Mouse (Mus musculus): ENCODE data around the gene Ddhd1. TPM values are rescaled to one million over a fixed set of nuclear protein-coding genes. Genes with fewer than 3 reads are reported as not detected.

Ddhd1 gene
- polyA plus RNA-seq, 1 experiment = 20.6 TPM

DNA sequence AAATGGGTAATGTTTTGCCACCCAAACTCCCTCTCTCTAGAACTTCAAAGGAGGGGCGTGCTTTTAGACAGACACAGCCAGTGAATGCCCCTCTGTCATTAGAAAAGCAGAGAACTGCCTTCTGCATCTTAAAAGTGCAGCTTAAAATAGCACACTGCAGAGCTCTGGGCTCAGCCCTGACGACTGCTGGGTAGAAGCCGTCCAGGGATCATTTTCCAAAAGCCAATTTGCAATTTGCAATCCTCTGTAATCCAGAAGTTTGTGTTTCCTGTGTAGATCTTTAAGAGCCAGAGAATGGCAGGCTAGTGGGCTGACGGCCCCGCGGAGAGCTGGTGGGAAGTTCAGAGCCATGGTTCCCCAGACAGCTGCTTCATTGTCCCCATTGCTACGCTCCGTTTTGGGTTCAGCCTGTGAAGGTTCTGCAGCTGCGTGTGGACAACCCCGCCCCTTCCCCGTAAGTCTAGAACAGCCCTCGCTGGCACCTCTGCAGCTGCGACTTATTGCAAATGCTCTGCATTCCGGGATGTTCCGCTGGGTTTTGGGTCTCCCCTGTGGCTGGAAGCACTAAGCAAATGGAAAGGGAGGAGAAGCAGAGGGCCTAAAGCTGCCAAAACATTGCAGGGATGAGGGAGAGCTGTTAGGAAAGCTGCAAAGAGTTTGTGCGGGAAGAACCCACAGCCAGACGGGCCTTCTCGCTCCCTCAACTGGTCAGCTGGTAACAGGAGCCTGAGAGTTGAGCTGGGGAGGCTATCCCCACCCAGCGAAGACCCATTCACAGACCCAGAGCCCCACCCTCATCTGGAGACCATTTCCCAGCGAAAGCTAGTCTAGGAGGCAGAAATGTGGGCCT lies 92.5 kb downstream of the Ddhd1 start:
- 16% methylated on average over 20 of the region's 20 CpGs for WGBS
- no peak overlapping the region for H3K4me3 ChIP-seq (replicated peaks; ENCODE audit: extremely low read depth, low read depth, low read length)
- TF ChIP-seq CTCF (IDR thresholded peaks at IDR 0.05; ENCODE audit: insufficient read depth, low read length) (no peak), POLR2A (IDR thresholded peaks at IDR 0.05; ENCODE audit: borderline replicate concordance, extremely low read depth, low read depth, low read length) (no peak)
- peaks cover 3% of the 10 kb centered on the region; the same call in 1 of the 2 replicates for H3K4me1 ChIP-seq (ENCODE audit: control insufficient read depth, insufficient read depth, low read length)
- no peak for DNase-seq

DNA sequence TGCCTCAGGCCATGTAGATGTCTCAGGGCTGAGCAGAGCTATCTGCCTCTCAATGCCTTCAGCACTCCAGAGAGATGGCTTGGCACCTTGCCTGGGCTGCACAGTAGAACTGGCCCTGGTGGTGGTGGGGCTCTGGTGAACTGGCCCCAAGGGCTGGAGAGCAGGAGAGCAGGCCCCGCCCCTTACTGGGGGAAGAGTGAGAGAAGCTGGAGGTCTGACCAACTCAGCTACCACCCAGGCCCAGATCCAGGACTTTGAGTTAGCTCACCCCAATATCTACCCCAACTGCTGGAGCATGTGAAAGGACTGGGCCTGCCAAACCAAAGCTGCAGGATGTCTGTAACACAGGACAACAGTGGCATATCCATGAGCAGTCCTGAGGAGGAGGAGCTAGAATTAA lies 94.4 kb downstream of the Ddhd1 start:
- WGBS = 50% methylated on average over 1 of the region's 1 CpGs
- DNase-seq = no peak
- TF ChIP-seq POLR2A (IDR thresholded peaks at IDR 0.05; ENCODE audit: borderline replicate concordance, extremely low read depth, low read depth, low read length) = no peak
- Histone ChIP-seq H3K4me3 (replicated peaks; ENCODE audit: extremely low read depth, low read depth, low read length) (no peak overlapping the region), H3K4me1 (ENCODE audit: control insufficient read depth, insufficient read depth, low read length) (peaks cover 3% of the 10 kb centered on the region; the same call in 1 of the 2 replicates)

- TF ChIP-seq POLR2A (IDR thresholded peaks at IDR 0.05; ENCODE audit: borderline replicate concordance, extremely low read depth, low read depth, low read length) = no peak
- TF ChIP-seq CTCF (IDR thresholded peaks at IDR 0.05; ENCODE audit: insufficient read depth, low read length) = no peak
- H3K4me1 ChIP-seq (ENCODE audit: control insufficient read depth, insufficient read depth, low read length) = peaks cover 3% of the 10 kb centered on the region; the same call in 1 of the 2 replicates
- no peak overlapping the region for H3K4me3 ChIP-seq (replicated peaks; ENCODE audit: extremely low read depth, low read depth, low read length)
- DNase-seq = no peak
- WGBS = 54% methylated on average over 6 of the region's 6 CpGs
Measured at GRCm38 (mm10) chr14:45561681-45562080, 96.3 kb downstream of the Ddhd1 start.

DNA sequence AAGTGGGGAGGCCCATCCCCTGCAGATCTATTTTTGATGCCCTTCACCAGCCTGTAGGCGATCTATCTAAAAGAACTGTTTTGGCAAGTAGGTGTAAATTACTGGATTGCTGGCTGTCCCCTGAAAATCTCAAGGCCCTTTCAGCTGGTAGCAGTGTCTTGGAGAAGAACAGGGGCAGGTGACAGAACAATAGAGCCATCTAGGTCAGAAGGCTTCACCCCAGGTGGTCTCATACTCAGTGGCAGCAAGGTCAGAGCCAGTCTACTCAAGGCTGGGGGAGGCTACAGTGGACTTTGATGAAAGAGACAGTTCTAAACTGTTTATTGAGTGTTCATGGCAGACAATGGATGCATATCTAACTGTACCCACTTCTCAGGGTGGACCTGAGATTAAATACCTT lies 98.9 kb downstream of the Ddhd1 start:
- TF ChIP-seq CTCF (IDR thresholded peaks at IDR 0.05; ENCODE audit: insufficient read depth, low read length) (no peak), POLR2A (IDR thresholded peaks at IDR 0.05; ENCODE audit: borderline replicate concordance, extremely low read depth, low read depth, low read length) (no peak)
- no peak for DNase-seq
- no peaks in the 10 kb centered on the region for H3K4me1 ChIP-seq (ENCODE audit: control insufficient read depth, insufficient read depth, low read length)
- 96% methylated on average over 1 of the region's 1 CpGs for WGBS
- H3K4me3 ChIP-seq (replicated peaks; ENCODE audit: extremely low read depth, low read depth, low read length) = no peak overlapping the region

DNA sequence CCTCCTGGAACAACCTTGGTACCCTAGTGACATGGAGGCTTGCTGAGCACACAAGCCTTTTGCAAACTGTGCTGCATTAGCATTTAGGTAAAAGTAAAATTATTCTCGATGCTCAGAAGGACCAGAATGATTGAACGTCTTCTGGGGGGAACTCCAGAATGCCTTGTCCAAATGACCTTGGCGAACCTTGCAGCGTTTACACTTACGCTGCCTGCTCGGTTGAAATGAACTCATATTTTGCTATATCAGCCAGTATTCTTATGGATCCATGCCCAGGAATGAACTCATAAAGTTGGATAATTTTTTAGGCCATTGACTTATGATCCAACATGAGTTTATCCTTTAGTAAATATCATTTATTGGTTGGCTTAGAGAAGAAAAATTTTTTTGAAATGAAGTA lies 103.6 kb downstream of the Ddhd1 start:
- TF ChIP-seq CTCF (IDR thresholded peaks at IDR 0.05; ENCODE audit: insufficient read depth, low read length) = no peak
- no peak for DNase-seq
- Histone ChIP-seq H3K4me3 (replicated peaks; ENCODE audit: extremely low read depth, low read depth, low read length) (no peak overlapping the region), H3K4me1 (ENCODE audit: control insufficient read depth, insufficient read depth, low read length) (no peaks in the 10 kb centered on the region)
- 63% methylated on average over 6 of the region's 6 CpGs for WGBS

- WGBS = 29% methylated on average over 2 of the region's 2 CpGs
- Histone ChIP-seq H3K4me1 (ENCODE audit: control insufficient read depth, insufficient read depth, low read length) (no peaks in the 10 kb centered on the region), H3K4me3 (replicated peaks; ENCODE audit: extremely low read depth, low read depth, low read length) (no peak overlapping the region)
- no peak for DNase-seq
- no peak for TF ChIP-seq CTCF (IDR thresholded peaks at IDR 0.05; ENCODE audit: insufficient read depth, low read length)
- TF ChIP-seq POLR2A (IDR thresholded peaks at IDR 0.05; ENCODE audit: borderline replicate concordance, extremely low read depth, low read depth, low read length) = no peak
Measured at GRCm38 (mm10) chr14:45553854-45554253, 104.1 kb downstream of the Ddhd1 start.

DNA sequence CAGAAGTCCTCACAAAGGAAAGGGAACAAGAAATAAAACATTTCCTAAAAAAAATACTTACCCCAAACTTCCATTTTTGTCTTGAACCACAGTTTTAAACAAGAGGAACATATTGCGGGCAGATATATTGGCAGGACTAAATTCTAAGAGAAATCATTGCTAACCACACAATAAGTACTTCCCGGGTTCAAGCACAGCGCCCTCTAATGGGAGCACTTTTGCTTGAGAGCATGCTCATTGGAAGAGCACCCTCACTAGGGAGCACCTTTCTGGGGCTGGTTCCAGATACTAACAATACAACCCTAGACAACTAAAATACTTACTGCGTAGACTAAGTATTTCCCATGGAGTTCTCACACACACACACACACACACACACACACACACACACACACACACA lies 105.5 kb downstream of the Ddhd1 start:
- no peak for TF ChIP-seq POLR2A (IDR thresholded peaks at IDR 0.05; ENCODE audit: borderline replicate concordance, extremely low read depth, low read depth, low read length)
- TF ChIP-seq CTCF (IDR thresholded peaks at IDR 0.05; ENCODE audit: insufficient read depth, low read length) = no peak
- WGBS = 82% methylated on average over 4 of the region's 4 CpGs
- no peak overlapping the region for H3K4me3 ChIP-seq (replicated peaks; ENCODE audit: extremely low read depth, low read depth, low read length)
- no peak for DNase-seq
- no peaks in the 10 kb centered on the region for H3K4me1 ChIP-seq (ENCODE audit: control insufficient read depth, insufficient read depth, low read length)

DNA sequence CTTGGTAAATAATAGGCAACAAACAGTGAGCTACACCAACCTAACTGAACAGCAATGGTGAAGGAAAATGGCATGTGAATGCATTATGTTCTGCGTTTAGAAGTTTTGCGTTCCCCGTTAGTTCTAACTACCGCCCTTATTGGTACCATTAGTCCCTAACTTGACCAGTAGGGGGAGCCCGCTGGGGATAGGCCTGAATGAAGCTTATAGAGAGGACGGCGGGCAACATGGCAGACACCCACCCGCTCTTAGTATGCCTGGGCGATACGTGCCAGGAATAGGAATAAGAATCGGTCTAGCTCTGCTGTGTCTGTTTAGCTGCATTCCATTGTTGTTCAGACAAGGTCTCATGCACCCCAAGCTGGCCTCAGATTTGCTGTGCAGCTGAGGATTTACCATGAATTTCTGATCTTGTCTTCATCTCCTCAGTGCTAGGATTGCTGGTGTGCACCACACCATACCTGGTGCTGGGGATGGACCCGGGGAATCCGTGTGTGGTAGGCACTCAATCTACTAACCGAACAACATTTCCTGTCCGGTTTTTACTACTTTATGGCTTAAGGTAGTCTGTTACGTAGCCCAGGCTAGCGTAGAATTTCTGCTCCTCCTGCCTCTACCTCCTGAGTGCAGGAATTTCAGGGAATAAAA lies 106.7 kb downstream of the Ddhd1 start:
- DNase-seq = no peak
- WGBS = 56% methylated on average over 17 of the region's 17 CpGs
- Histone ChIP-seq H3K4me1 (ENCODE audit: control insufficient read depth, insufficient read depth, low read length) (no peaks in the 10 kb centered on the region), H3K4me3 (replicated peaks; ENCODE audit: extremely low read depth, low read depth, low read length) (no peak overlapping the region)
- no peak for TF ChIP-seq CTCF (IDR thresholded peaks at IDR 0.05; ENCODE audit: insufficient read depth, low read length)
- TF ChIP-seq POLR2A (IDR thresholded peaks at IDR 0.05; ENCODE audit: borderline replicate concordance, extremely low read depth, low read depth, low read length) = no peak

DNA sequence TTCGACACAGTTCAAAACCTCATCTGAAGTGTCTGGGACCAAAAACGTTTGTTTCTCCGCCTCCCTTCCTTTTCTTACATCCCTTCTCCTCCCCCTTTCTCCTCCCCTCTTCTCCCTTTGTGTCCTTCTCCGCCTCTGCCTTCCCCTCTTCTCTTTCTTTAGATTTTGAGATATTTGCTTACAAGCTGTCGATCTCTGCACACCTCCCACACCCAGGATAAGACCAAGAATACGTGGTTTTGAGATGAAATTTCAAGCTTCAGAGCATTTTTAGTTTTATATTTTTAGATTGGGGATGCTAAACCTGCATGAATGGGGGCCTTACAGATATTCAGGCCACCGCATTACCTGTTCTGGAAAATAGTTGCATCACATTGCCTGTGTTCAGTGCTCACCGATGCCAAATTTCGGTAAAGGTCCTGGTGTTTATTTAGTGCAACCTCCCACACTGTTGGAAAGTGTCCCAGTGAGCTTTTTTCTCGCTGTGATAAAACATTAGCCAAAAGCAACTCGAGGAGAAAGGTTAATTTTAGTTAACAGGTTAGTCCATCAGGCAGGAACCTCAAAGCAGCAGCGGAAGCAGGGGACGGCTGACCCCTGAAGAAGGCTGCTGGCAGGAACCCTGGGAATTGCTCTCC lies 107.8 kb downstream of the Ddhd1 start:
- TF ChIP-seq CTCF (IDR thresholded peaks at IDR 0.05; ENCODE audit: insufficient read depth, low read length) (no peak), POLR2A (IDR thresholded peaks at IDR 0.05; ENCODE audit: borderline replicate concordance, extremely low read depth, low read depth, low read length) (no peak)
- Histone ChIP-seq H3K4me1 (ENCODE audit: control insufficient read depth, insufficient read depth, low read length) (no peaks in the 10 kb centered on the region), H3K4me3 (replicated peaks; ENCODE audit: extremely low read depth, low read depth, low read length) (no peak overlapping the region)
- 47% methylated on average over 13 of the region's 13 CpGs for WGBS
- DNase-seq = no peak
